Mouse (Mus musculus): ENCODE data around the gene Arvcf. TPM values are rescaled to one million over a fixed set of nuclear protein-coding genes. Genes with fewer than 3 reads are reported as not detected.

Arvcf gene
- polyA plus RNA-seq, 1 experiment: 55.9 TPM

GRCm38 (mm10) chr16:18420571-18420970, 72.6 kb downstream of the Arvcf start:
- Histone ChIP-seq H3K27me3 (ENCODE audit: control insufficient read depth, insufficient read depth, low read length) (no peaks in the 10 kb centered on the region), H3K4me3 (ENCODE audit: extremely low read depth, insufficient read depth, insufficient read length) (no peak overlapping the region), H3K36me3 (ENCODE audit: control insufficient read depth, insufficient read depth, low read length) (0 out of 2 replicates have a peak, but pooled peaks cover 2% of the 10 kb centered on the region), H3K27ac (ENCODE audit: insufficient read depth, low read length) (no peak overlapping the region), H3K4me1 (ENCODE audit: control insufficient read depth, insufficient read depth, insufficient read length) (peaks cover 5% of the 10 kb centered on the region; the same call in 1 of the 2 replicates)
- TF ChIP-seq CTCF (IDR thresholded peaks at IDR 0.05; ENCODE audit: extremely low read depth, insufficient read depth, insufficient read length, insufficient replicate concordance): no peak
- no peak for DNase-seq (ENCODE audit: low read depth in 1 of 2, low spot score in 2 of 2)
- WGBS: 86% methylated on average over 3 of the region's 3 CpGs

DNA sequence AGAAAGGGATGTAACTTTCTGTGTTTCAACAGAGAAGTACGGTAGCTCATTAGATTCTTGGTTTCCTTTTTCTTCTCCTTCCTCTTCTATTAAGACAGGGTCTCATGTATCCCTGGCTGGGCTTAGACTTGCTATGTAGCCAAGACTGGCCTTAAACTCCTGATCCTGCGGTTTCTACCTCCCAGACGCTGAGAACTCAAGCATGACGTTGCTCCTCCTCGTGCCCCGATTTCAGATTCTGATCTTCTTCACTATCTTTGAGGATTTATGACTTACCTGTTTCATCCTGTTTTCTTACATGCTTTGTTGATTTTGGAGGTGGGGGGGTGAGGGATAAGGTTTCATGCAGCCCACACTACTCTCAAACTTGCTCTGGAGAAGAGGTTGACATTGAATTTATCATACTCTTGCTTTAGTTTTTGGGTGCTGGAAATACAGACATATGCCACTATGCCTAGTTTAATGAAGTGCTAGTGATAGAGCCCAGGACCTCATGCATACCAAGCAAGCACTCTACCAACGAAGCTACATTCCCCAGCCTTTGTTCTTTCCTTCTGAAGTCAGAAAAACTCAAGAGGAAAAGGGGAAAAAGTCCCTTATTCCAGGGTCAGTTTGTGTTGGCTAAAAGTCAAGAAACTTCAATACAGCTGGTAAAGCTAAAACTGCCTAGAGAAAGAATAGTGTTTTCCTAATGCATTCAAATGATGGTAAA, 75.4 kb downstream of the Arvcf start:
- TF ChIP-seq POLR2A (IDR thresholded peaks at IDR 0.05; ENCODE audit: low read depth, low read length) (no peak), CTCF (IDR thresholded peaks at IDR 0.05; ENCODE audit: extremely low read depth, insufficient read depth, insufficient read length, insufficient replicate concordance) (no peak)

GRCm38 (mm10) chr16:18423915-18424265, 75.9 kb downstream of the Arvcf start:
- TF ChIP-seq CTCF (IDR thresholded peaks at IDR 0.05; ENCODE audit: extremely low read depth, insufficient read depth, insufficient read length, insufficient replicate concordance) (no peak), POLR2A (IDR thresholded peaks at IDR 0.05; ENCODE audit: low read depth, low read length) (no peak)
- WGBS: 86% methylated on average over 5 of the region's 5 CpGs
- H3K4me3 ChIP-seq (ENCODE audit: extremely low read depth, insufficient read depth, insufficient read length): no peak overlapping the region
- peaks cover 10% of the 10 kb centered on the region; the same call in 1 of the 2 replicates for H3K4me1 ChIP-seq (ENCODE audit: control insufficient read depth, insufficient read depth, insufficient read length)
- H3K27me3 ChIP-seq (ENCODE audit: control insufficient read depth, insufficient read depth, low read length): no peaks in the 10 kb centered on the region
- H3K27ac ChIP-seq (ENCODE audit: insufficient read depth, low read length): no peak overlapping the region; the same call in 1 of the 2 replicates
- no peak for DNase-seq (ENCODE audit: low read depth in 1 of 2, low spot score in 2 of 2)
- H3K36me3 ChIP-seq (ENCODE audit: control insufficient read depth, insufficient read depth, low read length): 0 out of 2 replicates have a peak, but pooled peaks cover 2% of the 10 kb centered on the region

More for the DNA sequence above, 75.4 kb downstream of the Arvcf start:
- Histone ChIP-seq H3K4me3 (ENCODE audit: extremely low read depth, insufficient read depth, insufficient read length) (no peak overlapping the region), H3K27ac (ENCODE audit: insufficient read depth, low read length) (no peak overlapping the region), H3K4me1 (ENCODE audit: control insufficient read depth, insufficient read depth, insufficient read length) (peaks cover 10% of the 10 kb centered on the region; the same call in 1 of the 2 replicates), H3K36me3 (ENCODE audit: control insufficient read depth, insufficient read depth, low read length) (0 out of 2 replicates have a peak, but pooled peaks cover 2% of the 10 kb centered on the region), H3K27me3 (ENCODE audit: control insufficient read depth, insufficient read depth, low read length) (no peaks in the 10 kb centered on the region)
- 89% methylated on average over 7 of the region's 7 CpGs for WGBS
- DNase-seq (ENCODE audit: low read depth in 1 of 2, low spot score in 2 of 2): no peak

DNA sequence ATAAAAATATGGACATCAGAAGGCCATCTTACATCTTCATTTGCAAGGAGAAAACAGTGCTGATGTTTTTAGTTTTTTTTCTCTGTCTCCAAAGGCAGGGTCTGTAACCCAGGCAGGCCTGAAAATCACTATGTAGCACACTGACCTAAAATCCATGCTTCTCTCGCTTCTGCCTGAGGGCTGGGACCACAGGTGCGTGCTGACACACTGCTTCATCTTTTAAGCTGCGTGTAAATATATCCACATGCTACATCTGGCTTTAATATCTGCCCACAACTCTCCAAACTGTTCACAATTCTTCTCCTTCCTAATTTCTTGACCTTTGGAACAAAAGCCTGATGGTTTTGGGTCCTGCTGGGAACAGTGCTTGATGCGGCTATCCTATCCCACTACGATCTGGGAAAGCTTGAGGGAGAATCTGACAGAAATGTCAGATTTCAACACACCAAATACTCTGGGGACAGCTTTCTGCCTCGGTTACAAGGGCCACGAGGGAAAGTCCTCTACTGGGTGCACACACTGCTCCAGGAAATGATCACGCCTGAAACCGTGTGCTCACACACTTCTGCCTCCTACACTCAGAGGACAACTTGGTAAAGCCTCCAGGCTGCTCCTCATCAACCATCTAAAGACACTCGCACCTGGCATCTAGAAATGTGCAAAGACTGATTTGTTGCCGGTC, 76.5 kb downstream of the Arvcf start:
- 0 out of 2 replicates have a peak, but pooled peaks cover 2% of the 10 kb centered on the region for H3K36me3 ChIP-seq (ENCODE audit: control insufficient read depth, insufficient read depth, low read length)
- TF ChIP-seq CTCF (IDR thresholded peaks at IDR 0.05; ENCODE audit: extremely low read depth, insufficient read depth, insufficient read length, insufficient replicate concordance): no peak
- no peak for TF ChIP-seq POLR2A (IDR thresholded peaks at IDR 0.05; ENCODE audit: low read depth, low read length)
- 0 out of 2 replicates have a peak overlapping the region, but pooled peaks have one; percentile 1 for H3K27ac ChIP-seq (ENCODE audit: insufficient read depth, low read length)
- H3K4me3 ChIP-seq (ENCODE audit: extremely low read depth, insufficient read depth, insufficient read length): no peak overlapping the region
- DNase-seq (ENCODE audit: low read depth in 1 of 2, low spot score in 2 of 2): no peak
- H3K27me3 ChIP-seq (ENCODE audit: control insufficient read depth, insufficient read depth, low read length): no peaks in the 10 kb centered on the region
- 53% methylated on average over 11 of the region's 11 CpGs for WGBS
- peaks cover 9% of the 10 kb centered on the region; the same call in 1 of the 2 replicates for H3K4me1 ChIP-seq (ENCODE audit: control insufficient read depth, insufficient read depth, insufficient read length)

DNA sequence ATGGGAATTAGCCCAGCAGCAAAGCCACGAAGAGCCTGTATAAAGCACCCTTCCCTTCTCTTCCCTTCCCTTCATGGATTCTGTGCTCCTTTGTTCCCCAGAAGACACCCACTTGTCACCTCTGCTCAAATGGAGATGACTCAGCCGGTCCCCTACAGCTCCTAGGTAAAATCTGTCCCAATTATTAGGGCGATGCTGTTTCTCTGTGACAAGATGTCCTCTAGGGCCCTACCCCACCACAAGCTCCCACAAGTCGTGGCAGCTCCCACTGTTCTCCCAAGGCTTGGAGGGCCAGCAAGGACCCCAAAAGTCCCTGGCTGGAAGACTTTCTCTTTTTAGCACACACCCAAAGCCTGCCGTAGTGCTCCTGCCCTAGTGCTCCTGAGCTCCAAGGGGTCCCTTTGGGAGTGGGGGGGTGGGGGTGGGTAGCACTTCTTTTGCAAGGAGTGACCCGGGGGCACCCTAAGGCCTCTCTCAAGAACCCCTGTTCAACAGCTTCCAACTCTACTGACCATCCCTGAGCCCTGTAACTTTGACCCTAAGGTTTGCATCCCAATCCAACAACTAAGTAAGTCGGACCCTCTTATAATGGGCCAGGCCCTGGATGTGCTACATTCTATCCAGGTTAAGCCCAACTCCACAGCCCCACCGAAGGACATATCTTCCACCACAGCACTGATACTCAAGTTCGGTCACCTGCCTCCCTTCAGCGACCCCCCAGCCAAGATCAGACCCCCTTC, 77.7 kb downstream of the Arvcf start:
- 0 out of 2 replicates have a peak, but pooled peaks cover 2% of the 10 kb centered on the region for H3K36me3 ChIP-seq (ENCODE audit: control insufficient read depth, insufficient read depth, low read length)
- DNase-seq (ENCODE audit: low read depth in 1 of 2, low spot score in 2 of 2): no peak
- H3K27me3 ChIP-seq (ENCODE audit: control insufficient read depth, insufficient read depth, low read length): no peaks in the 10 kb centered on the region
- 16% methylated on average over 10 of the region's 10 CpGs for WGBS
- TF ChIP-seq CTCF (IDR thresholded peaks at IDR 0.05; ENCODE audit: extremely low read depth, insufficient read depth, insufficient read length, insufficient replicate concordance) (no peak), POLR2A (IDR thresholded peaks at IDR 0.05; ENCODE audit: low read depth, low read length) (no peak)
- peak overlapping the region; percentile 83 for H3K4me3 ChIP-seq (ENCODE audit: extremely low read depth, insufficient read depth, insufficient read length)
- peak overlapping the region; percentile 68 for H3K27ac ChIP-seq (ENCODE audit: insufficient read depth, low read length)
- peaks cover 8% of the 10 kb centered on the region; the same call in 1 of the 2 replicates for H3K4me1 ChIP-seq (ENCODE audit: control insufficient read depth, insufficient read depth, insufficient read length)

GRCm38 (mm10) chr16:18426215-18426791, 78.3 kb downstream of the Arvcf start, which contains the start of gene Txnrd2:
Txnrd2 (plus strand) TSS chr16:18426384.
- Histone ChIP-seq H3K27ac (ENCODE audit: insufficient read depth, low read length) (peak within 1 kb of the TSS; percentile 68), H3K4me1 (ENCODE audit: control insufficient read depth, insufficient read depth, insufficient read length) (peaks cover 8% of the 10 kb centered on the region; the same call in 1 of the 2 replicates), H3K4me3 (ENCODE audit: extremely low read depth, insufficient read depth, insufficient read length) (peak within 1 kb of the TSS; percentile 83), H3K36me3 (ENCODE audit: control insufficient read depth, insufficient read depth, low read length) (no peaks in the 10 kb centered on the region), H3K27me3 (ENCODE audit: control insufficient read depth, insufficient read depth, low read length) (no peaks in the 10 kb centered on the region)
- WGBS: under 1% methylated on average over 52 of the region's 52 CpGs
- TF ChIP-seq CTCF (IDR thresholded peaks at IDR 0.05; ENCODE audit: extremely low read depth, insufficient read depth, insufficient read length, insufficient replicate concordance) (peak; percentile 28; the same call in 1 of the 2 replicates), POLR2A (IDR thresholded peaks at IDR 0.05; ENCODE audit: low read depth, low read length) (no peak; the same call in 1 of the 2 replicates)
- DNase-seq (ENCODE audit: low read depth in 1 of 2, low spot score in 2 of 2): peak; percentile 17 to 69
